Mouse (Mus musculus): ENCODE results near the gene Sfxn3. TPM values are rescaled to one million over a fixed set of nuclear protein-coding genes. Genes with fewer than 3 reads are reported as not detected.

The Sfxn3 gene
- polyA plus RNA-seq, 1 experiment, result 8.8 TPM

DNA sequence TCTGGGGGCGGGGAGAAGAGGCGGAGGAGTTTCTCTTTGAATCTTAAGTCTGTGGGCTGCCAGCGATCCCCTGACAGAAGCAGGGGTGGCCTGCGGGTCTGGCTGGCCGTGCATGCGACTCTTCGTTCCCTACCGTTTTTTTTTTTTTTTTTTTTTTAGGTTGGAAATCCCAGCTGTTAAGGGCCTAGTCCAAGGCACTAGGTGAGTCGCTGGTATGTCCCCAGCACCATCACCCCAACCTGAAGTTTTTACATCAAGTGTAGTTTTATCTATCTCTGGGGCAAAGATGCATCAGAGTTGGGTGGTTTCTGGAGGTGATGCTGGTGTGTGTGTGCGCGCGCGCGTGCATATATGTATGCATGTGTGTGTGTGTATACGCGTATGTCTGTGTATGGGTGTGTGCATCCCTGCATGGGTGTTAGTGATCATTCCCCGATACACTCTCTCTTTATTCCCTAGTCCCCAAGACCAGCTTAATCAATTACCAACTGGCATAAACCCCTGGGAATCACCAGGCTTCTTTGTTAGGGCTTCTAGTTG is 28.8 kb downstream of the Sfxn3 start:
- Histone ChIP-seq H3K27me3 (ENCODE audit: control insufficient read depth, insufficient read depth, low read length) (peaks cover 34% of the 10 kb centered on the region), H3K4me3 (ENCODE audit: low read depth, low read length) (peak overlapping the region; percentile 71)
- TF ChIP-seq POLR2A (IDR thresholded peaks at IDR 0.05; ENCODE audit: low read depth, low read length) (no peak), CTCF (IDR thresholded peaks at IDR 0.05; ENCODE audit: extremely low read depth, insufficient read length, insufficient replicate concordance, low read depth, low read length) (no peak)

DNA sequence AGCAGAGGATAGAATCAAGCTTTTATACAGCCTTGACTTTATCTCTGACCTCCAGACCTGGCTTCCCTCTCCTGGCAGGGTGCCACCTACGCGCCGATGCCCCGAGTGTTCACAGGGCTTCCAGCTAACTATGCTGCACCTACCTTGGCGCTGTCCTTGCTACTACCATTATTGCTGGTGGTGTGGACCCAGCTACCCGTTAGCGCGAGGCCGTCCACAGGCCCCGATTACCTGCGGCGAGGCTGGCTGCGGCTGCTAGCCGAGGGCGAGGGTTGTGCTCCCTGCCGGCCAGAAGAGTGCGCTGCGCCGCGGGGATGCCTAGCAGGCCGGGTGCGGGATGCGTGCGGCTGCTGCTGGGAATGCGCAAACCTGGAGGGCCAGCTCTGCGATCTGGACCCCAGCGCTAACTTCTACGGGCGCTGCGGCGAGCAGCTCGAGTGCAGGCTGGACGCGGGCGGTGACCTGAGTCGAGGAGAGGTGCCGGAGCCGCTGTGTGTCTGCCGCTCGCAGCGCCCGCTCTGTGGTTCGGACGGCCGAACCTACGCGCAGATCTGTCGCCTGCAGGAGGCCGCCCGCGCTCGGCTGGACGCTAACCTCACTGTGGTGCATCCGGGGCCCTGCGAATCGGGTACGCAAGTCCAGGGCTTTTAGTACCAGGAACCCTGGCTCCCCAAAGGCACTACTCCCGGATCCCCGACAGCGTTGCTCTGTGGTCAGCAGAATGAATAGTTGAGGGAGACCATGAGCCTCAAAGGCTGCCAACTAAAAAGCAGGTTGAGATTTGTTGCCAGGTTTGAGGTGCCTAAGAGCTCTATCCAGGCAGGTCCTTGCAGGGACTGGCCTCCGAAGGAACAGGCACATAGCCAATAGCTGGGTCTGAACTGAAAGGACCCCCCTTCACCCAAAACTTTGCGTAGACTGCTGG is 29.5 kb downstream of the Sfxn3 start:
- Histone ChIP-seq H3K4me1 (ENCODE audit: control insufficient read depth, insufficient read depth, insufficient read length, low read length) (peaks cover 12% of the 10 kb centered on the region), H3K27ac (ENCODE audit: insufficient read depth, low read depth, low read length) (no peak overlapping the region), H3K27me3 (ENCODE audit: control insufficient read depth, insufficient read depth, low read length) (peaks cover 38% of the 10 kb centered on the region), H3K4me3 (ENCODE audit: low read depth, low read length) (peak overlapping the region; percentile 60), H3K36me3 (ENCODE audit: control insufficient read depth, insufficient read depth, low read length) (no peaks in the 10 kb centered on the region)
- under 1% methylated on average over 62 of the region's 62 CpGs for WGBS
- TF ChIP-seq CTCF (IDR thresholded peaks at IDR 0.05; ENCODE audit: extremely low read depth, insufficient read length, insufficient replicate concordance, low read depth, low read length) (peak; percentile 30; the same call in 1 of the 2 replicates), POLR2A (IDR thresholded peaks at IDR 0.05; ENCODE audit: low read depth, low read length) (no peak)

More for the DNA sequence above, 28.8 kb downstream of the Sfxn3 start:
- Histone ChIP-seq H3K4me1 (ENCODE audit: control insufficient read depth, insufficient read depth, insufficient read length, low read length) (peaks cover 12% of the 10 kb centered on the region), H3K27ac (ENCODE audit: insufficient read depth, low read depth, low read length) (no peak overlapping the region), H3K36me3 (ENCODE audit: control insufficient read depth, insufficient read depth, low read length) (no peaks in the 10 kb centered on the region)
- 18% methylated on average over 17 of the region's 17 CpGs for WGBS

DNA sequence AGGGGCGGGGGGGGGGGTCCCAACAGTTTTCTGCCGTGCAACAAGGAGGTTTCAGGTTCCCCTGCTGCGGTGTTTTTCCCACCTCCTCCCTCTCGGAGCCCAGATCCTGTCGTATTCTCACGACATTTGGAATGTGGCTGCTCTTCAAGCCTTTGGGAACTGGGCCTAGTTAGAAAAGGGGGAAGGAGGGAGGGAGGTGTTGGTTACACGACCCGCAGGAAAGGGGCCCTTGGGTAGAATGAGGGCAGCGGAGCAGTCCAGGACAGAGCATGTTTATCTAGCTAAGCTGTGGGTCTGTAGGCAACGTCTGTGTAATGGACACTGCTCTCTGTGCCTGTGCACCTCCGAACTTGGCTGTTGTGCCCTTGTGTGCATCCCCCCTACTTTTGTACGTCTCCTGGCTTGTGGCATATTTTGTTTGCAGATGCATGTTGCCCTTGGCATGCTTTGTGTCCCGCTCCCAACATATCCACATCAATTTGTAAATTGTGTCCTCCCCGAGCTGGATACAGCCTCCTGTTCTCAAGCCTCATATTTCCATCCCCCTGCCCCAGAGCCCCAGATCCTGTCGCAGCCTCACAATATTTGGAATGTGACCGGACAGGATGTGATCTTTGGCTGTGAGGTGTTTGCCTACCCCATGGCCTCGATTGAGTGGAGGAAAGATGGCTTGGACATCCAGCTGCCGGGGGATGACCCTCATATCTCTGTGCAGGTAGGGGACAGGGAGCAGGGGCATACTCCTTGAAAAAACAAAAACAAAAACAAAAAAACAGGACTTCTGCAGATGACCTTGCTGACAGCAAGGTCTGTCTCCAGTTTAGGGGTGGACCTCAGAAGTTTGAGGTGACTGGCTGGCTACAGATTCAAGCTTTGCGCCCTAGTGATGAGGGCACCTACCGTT is 30.7 kb downstream of the Sfxn3 start:
- WGBS, result 18% methylated on average over 20 of the region's 20 CpGs
- TF ChIP-seq POLR2A (IDR thresholded peaks at IDR 0.05; ENCODE audit: low read depth, low read length), result no peak
- TF ChIP-seq CTCF (IDR thresholded peaks at IDR 0.05; ENCODE audit: extremely low read depth, insufficient read length, insufficient replicate concordance, low read depth, low read length), result no peak
- Histone ChIP-seq H3K27ac (ENCODE audit: insufficient read depth, low read depth, low read length) (no peak overlapping the region), H3K4me3 (ENCODE audit: low read depth, low read length) (no peak overlapping the region), H3K4me1 (ENCODE audit: control insufficient read depth, insufficient read depth, insufficient read length, low read length) (peaks cover 12% of the 10 kb centered on the region), H3K36me3 (ENCODE audit: control insufficient read depth, insufficient read depth, low read length) (no peaks in the 10 kb centered on the region), H3K27me3 (ENCODE audit: control insufficient read depth, insufficient read depth, low read length) (peaks cover 38% of the 10 kb centered on the region)

DNA sequence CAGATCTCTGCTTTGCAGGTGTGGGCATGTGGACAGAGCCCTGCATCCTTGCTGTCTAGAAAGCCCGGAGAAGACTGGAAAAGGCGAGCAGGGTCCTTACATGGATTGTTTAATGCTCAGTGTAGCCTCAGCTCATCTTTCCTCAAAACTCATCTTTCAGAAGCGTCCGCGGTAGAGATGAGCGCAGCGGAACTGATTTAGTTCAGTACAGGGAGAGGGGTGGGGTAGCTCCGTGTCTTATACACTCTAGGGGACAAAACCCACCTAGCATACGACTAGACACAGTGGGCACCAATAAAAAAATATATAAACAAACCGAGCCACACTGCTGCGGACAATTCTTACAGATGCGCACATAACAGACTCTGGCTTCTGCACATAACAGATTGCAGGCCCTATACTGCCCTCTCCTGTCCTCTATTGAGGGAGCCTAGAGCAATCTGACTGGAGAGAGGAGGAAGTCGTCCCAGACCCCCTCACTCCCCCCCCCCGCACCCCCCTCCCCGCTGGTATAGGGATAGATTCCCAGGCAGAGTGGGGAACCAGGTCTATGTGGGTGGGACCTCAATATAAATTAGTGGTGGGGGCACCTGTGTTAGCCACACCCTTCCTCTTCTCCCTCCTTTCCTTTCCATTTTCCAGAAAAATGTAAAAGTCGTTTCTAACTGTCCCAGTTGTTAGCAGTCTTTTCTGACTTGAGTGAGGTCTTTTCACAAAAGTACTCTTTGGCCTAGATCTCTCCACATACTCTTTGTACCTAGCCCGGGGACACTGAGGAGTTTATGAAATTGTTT is 31.9 kb downstream of the Sfxn3 start:
- Histone ChIP-seq H3K4me3 (ENCODE audit: low read depth, low read length) (peak overlapping the region; percentile 43; the same call in 1 of the 2 replicates), H3K27me3 (ENCODE audit: control insufficient read depth, insufficient read depth, low read length) (peaks cover 38% of the 10 kb centered on the region)
- WGBS, result 16% methylated on average over 17 of the region's 17 CpGs

DNA sequence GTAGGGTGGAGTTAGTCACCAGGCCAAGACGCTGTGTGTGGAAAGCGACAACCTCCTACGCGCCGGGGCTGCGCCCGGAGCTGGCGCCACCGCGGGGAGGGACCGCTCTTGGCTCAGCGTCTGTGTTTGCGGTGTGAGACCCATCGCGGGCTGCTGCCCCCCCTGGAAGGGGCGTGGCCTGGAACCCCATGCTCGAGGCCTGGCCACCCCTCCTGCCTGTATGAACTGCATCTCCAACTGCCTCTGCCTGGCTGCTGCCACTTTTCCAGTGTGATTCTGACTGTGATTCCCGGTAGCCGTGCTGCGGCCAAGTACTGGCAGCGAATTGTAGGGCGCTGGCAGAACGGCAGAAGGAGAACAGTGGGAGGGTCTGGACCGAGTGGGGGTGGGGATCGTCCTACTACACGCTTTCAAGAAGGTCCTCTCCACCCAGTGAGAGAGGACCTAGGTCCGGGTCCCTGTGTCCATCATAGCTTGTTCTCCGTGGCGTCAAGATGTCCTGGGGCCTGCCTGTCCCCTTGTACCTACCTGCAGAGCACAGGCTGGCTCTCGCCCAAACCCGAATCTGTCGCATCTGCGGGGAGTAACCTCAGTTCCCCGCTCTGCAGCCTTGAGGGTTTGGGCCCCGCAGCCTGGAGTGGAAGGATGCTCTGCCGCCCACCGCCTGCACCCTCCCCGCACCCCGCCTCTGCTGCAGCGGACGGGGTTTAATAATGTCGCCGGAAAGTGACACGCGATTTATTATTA is 32.6 kb downstream of the Sfxn3 start:
- H3K27ac ChIP-seq (ENCODE audit: insufficient read depth, low read depth, low read length), result no peak overlapping the region
- peaks cover 38% of the 10 kb centered on the region for H3K27me3 ChIP-seq (ENCODE audit: control insufficient read depth, insufficient read depth, low read length)
- H3K4me3 ChIP-seq (ENCODE audit: low read depth, low read length), result peak overlapping the region; percentile 43
- H3K36me3 ChIP-seq (ENCODE audit: control insufficient read depth, insufficient read depth, low read length), result no peaks in the 10 kb centered on the region
- TF ChIP-seq POLR2A (IDR thresholded peaks at IDR 0.05; ENCODE audit: low read depth, low read length), result no peak
- TF ChIP-seq CTCF (IDR thresholded peaks at IDR 0.05; ENCODE audit: extremely low read depth, insufficient read length, insufficient replicate concordance, low read depth, low read length), result no peak
- WGBS, result under 1% methylated on average over 45 of the region's 45 CpGs
- peaks cover 12% of the 10 kb centered on the region for H3K4me1 ChIP-seq (ENCODE audit: control insufficient read depth, insufficient read depth, insufficient read length, low read length)

More for the DNA sequence above, 31.9 kb downstream of the Sfxn3 start:
- H3K36me3 ChIP-seq (ENCODE audit: control insufficient read depth, insufficient read depth, low read length), result no peaks in the 10 kb centered on the region
- no peak overlapping the region for H3K27ac ChIP-seq (ENCODE audit: insufficient read depth, low read depth, low read length)
- TF ChIP-seq CTCF (IDR thresholded peaks at IDR 0.05; ENCODE audit: extremely low read depth, insufficient read length, insufficient replicate concordance, low read depth, low read length) (peak; percentile 17; the same call in 1 of the 2 replicates), POLR2A (IDR thresholded peaks at IDR 0.05; ENCODE audit: low read depth, low read length) (no peak)
- H3K4me1 ChIP-seq (ENCODE audit: control insufficient read depth, insufficient read depth, insufficient read length, low read length), result peaks cover 12% of the 10 kb centered on the region
